Mouse (Mus musculus): ENCODE measurements around the gene Tceal5. TPM values are rescaled to one million over a fixed set of nuclear protein-coding genes. Genes with fewer than 3 reads are reported as not detected.

The Tceal5 gene
- total RNA-seq, 2 experiments from 2014 or later: 3.3 to 7.3 TPM

- peak; percentile 80 for DNase-seq
These were observed 31.5 kb downstream of the Tceal5 start, which contains the start of gene Tceal8 for GRCm38 (mm10) chrX:136172118-136172551. Gene Tceal8, minus strand, starts transcription at chrX:136172342.

- peak; percentile 69 for DNase-seq
These were observed 32.2 kb downstream of the Tceal5 start for GRCm38 (mm10) chrX:136171189-136172117.

DNA sequence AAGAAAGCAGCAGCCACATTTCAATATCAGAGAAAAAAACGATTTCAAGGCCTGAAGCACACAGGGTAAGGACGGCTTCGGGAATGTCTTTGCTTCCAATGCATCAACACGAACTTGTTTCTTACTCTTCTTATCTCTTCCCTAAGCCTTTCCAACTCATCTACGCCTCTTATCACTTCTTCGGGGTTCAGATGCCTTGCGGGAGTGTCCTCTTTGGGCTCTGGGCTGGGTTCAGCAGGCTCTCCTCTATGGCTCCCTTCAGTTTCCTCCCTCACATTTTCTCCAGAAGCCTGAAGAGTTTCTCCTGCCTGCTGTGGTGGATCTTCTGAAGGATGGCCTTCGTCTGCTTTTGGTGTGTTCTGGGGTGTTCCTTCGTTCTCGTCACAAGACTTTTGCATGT, 33.1 kb downstream of the Tceal5 start:
- DNase-seq: no peak

Small RNAs within 50 kb of the gene (microRNA-seq; reads per million reads assigned to microRNA genes)
- not detected for gene Mir6383

Other genes with a start within 250 kb of the Tceal5 start
- gene Arxes2, start 210.1 kb downstream of the Tceal5 start, total RNA-seq (2021): 10 to 100 TPM; 62.1 to 76.8 TPM
- gene Arxes1, start 170.5 kb downstream of the Tceal5 start, total RNA-seq (2021): 10 to 100 TPM; 25.0 to 30.2 TPM
- gene Bex2, start 135.6 kb downstream of the Tceal5 start, total RNA-seq (2021): 10 to 100 TPM; 34.5 to 38.8 TPM
- not detected for gene Nxf3, start 118.6 kb downstream of the Tceal5 start, total RNA-seq (2021)
- 10 to 100 TPM; 12.1 to 13.5 TPM for gene Bex4, start 64.9 kb downstream of the Tceal5 start, total RNA-seq (2021)
- gene Tceal8, start 31.5 kb downstream of the Tceal5 start, total RNA-seq (2021): 10 to 100 TPM; 43.3 to 53.2 TPM
- gene Tceal7, start 10.9 kb upstream of the Tceal5 start, total RNA-seq (2021): 10 to 100 TPM; 14.9 to 27.1 TPM
- gene Bex1, start 11.6 kb upstream of the Tceal5 start, total RNA-seq (2021): 10 to 100 TPM; 15.1 to 17.5 TPM
- gene Tceal9, start 41.2 kb upstream of the Tceal5 start, total RNA-seq (2021): 100 to 1,000 TPM; 237 to 281 TPM
- gene Bex3, start 66.4 kb upstream of the Tceal5 start, total RNA-seq (2021): 100 to 1,000 TPM; 151 to 189 TPM